Mouse (Mus musculus): ENCODE results near the gene Rxra.

DNA sequence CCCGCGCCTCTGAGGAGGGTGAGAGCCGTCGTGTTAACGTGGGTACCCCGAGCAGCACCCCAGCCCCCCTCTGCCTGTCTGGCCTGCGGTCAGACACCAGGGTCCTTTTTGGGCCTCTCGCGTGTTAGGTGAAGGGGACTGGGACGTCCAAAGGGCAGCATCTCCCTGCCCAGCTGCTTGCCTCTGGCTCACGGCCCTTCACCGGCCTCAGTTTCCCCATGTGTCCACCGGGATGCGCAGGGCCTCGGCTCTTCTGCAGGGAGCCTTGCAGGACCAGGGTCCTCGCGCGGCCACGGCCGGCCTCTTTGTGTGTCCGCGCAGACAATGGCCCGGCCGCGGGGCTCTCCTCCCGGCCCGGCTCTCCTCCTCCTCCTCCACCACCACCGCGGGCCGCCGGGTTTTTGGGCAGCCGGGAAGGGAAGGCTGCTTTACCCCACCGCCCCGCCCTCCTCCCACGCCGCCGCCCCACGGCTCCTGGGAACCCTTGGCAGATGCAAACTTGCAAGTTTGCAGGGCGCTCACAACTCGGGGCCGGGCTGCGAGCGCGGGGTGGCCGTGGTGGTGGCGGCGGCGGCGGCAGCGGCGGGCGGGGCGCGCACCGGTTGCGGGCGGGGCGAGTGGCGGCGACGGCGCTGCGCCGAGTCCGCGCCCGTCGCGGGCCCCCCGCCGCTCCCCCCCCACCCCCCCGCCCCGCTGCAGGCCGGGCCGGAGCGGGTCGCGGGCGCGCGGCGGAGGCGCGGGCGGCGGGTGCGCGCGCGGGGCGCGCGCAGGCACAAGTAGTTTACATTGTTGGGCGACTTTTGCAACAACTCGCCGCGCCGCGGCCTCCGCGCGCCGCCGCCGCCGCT is 462 bp downstream of the Rxra start:
- TF ChIP-seq CTCF (IDR thresholded peaks at IDR 0.05; ENCODE audit: low read depth) = no peak
- TF ChIP-seq EP300 (IDR thresholded peaks at IDR 0.05; ENCODE audit: low read depth) = no peak
